Comparison of ENCODE assay signal across 25 mouse cellular contexts in genomic region chr3:103587672-103588071, GRCm38 (mm10). TPM values are rescaled to one million over a fixed set of nuclear protein-coding genes. Genes with fewer than 3 reads are reported as not detected.
"Had no signal": no experiment of that assay in that cellular context is flagged by ENCODE, and none has a peak within 500 bp of the region (broad histone marks: within the 10 kb centered on the region; RNA-seq: fewer than 3 reads in every experiment).

No protein-coding gene starts in this region.

- H3K9me3 ChIP-seq: liver, embryonic 13.5 days; liver, embryonic 15.5 days; lung, embryonic 15.5 days; midbrain, embryonic 13.5 days; midbrain, embryonic 15.5 days; neural tube, embryonic 12.5 days; stomach, embryonic 15.5 days had no signal

- H3K4me3 ChIP-seq: liver, embryonic 13.5 days; liver, embryonic 15.5 days; lung, embryonic 15.5 days; megakaryocyte, embryonic 14.5 days; midbrain, embryonic 13.5 days; midbrain, embryonic 15.5 days; neural tube, embryonic 12.5 days; stomach, embryonic 15.5 days had no signal

- H3K27me3 ChIP-seq: liver, embryonic 13.5 days; liver, embryonic 15.5 days; lung, embryonic 15.5 days; midbrain, embryonic 13.5 days; midbrain, embryonic 15.5 days; neural tube, embryonic 12.5 days; stomach, embryonic 15.5 days had no signal

- H3K36me3 ChIP-seq: liver, embryonic 13.5 days; liver, embryonic 15.5 days; lung, embryonic 15.5 days; midbrain, embryonic 13.5 days; midbrain, embryonic 15.5 days; stomach, embryonic 15.5 days had no signal

- H3K4me2 ChIP-seq: liver, embryonic 11.5 days; liver, embryonic 13.5 days; liver, embryonic 15.5 days; lung, embryonic 15.5 days; midbrain, embryonic 11.5 days; midbrain, embryonic 13.5 days; midbrain, embryonic 15.5 days; neural tube, embryonic 12.5 days; stomach, embryonic 15.5 days had no signal

- H3K4me1 ChIP-seq: liver, embryonic 13.5 days; liver, embryonic 15.5 days; lung, embryonic 15.5 days; megakaryocyte, embryonic 14.5 days; midbrain, embryonic 15.5 days; neural tube, embryonic 12.5 days; stomach, embryonic 15.5 days had no signal

- DNase-seq: liver, embryonic 13.5 days; liver, postnatal 0 days; lung, adult 2 months; lung, postnatal 10 days; lung, postnatal 36 days; thymus, adult 2 months; thymus, postnatal 25 days; thymus, postnatal 4 days had no signal

- H3K27ac ChIP-seq: liver, embryonic 13.5 days; liver, embryonic 15.5 days; lung, embryonic 15.5 days; macrophage; midbrain, embryonic 13.5 days; midbrain, embryonic 15.5 days; neural tube, embryonic 12.5 days; stomach, embryonic 15.5 days; stomach, postnatal 0 days had no signal

- H3K9ac ChIP-seq: liver, embryonic 13.5 days; liver, embryonic 15.5 days; liver, postnatal 0 days; lung, embryonic 15.5 days; midbrain, embryonic 13.5 days; midbrain, embryonic 15.5 days; neural tube, embryonic 12.5 days; stomach, embryonic 15.5 days had no signal

- ATAC-seq: liver, postnatal 0 days; midbrain, embryonic 13.5 days; midbrain, embryonic 15.5 days had no signal

RNA-seq across cellular contexts. Expression of gene Syt6, which starts 12.6 kb away (rescaled TPM):
- total RNA-seq: monocyte, adult 5-6 weeks had no signal
- polyA plus RNA-seq: liver, embryonic 13.5 days; liver, postnatal 0 days; macrophage had no signal

RNA-seq across cellular contexts. Expression of gene Atg4a-ps, which starts 58.2 kb away (rescaled TPM):
- total RNA-seq: midbrain, postnatal 0 days had no signal
- polyA plus RNA-seq: lung, adult 2 months; midbrain, embryonic 15.5 days; midbrain, postnatal 0 days; neural tube, embryonic 12.5 days; neural tube, embryonic 14.5 days; small intestine, adult 2 months; spleen, adult 2 months; testis, adult 2 months; thymus, adult 2 months had no signal
